Mouse (Mus musculus): Measurements from ENCODE around the gene Nfia. TPM values are rescaled to one million over a fixed set of nuclear protein-coding genes. Genes with fewer than 3 reads are reported as not detected.

Gene Nfia
- polyA plus RNA-seq, 1 experiment from 2014 or later: 17.6 TPM

DNA sequence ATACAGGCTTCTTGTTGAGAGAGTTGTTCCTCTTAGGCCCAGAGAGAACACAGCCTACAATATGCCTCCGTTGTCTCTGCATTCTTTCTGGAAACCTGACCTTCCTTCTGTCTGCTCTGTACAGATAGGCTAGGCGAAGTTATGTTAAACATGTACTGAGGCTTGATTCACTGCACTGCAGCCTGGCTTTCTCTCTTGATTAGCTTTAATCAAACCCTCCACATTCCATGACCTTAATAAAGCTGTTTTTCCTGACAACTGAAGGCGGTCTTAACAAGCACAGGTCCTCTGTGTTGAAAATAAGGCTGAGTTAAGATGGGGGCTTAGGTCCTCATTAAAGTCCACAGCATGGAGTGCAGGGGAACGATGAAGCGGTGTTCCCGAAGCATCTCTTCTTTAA is 54.6 kb downstream of the Nfia start:
- Histone ChIP-seq H3K27ac (peak overlapping the region; percentile 51; the same call in 1 of the 2 replicates), H3K9me3 (peaks cover 5% of the 10 kb centered on the region; the same call in 1 of the 2 replicates), H3K27me3 (ENCODE audit: poor library complexity, severe bottlenecking) (peaks cover 36% of the 10 kb centered on the region), H3K4me1 (peaks cover 56% of the 10 kb centered on the region), H3K36me3 (replicated peaks) (no peaks in the 10 kb centered on the region), H3K4me3 (no peak overlapping the region)
- DNase-seq (ENCODE audit: extremely low spot score, low spot score): no peak
- WGBS: 59% methylated on average over 6 of the region's 6 CpGs

DNA sequence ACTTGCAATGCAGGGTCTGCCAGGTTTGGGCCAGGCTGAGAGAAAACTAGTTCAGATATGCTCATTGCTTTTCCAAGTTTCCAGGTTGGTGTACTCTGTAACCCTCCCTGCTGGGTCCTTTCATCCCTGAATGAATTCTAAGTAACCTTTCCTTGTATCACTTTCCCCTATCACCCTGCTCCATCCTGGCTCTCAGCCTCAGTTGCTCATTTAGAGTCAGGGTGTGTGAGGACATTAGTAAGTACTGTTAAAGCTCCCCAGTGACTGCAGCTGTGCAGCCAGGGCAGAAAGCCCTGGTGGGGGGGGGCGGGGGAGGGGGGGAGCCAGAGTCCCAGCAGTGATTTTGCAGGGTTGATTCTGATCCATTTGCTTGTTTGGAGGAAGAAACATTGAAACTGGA is 56.0 kb downstream of the Nfia start:
- H3K27ac ChIP-seq: no peak overlapping the region
- no peaks in the 10 kb centered on the region for H3K36me3 ChIP-seq (replicated peaks)
- WGBS: 6% methylated on average over 1 of the region's 1 CpGs
- peaks cover 42% of the 10 kb centered on the region for H3K27me3 ChIP-seq (ENCODE audit: poor library complexity, severe bottlenecking)
- no peak for DNase-seq (ENCODE audit: extremely low spot score, low spot score)
- peaks cover 56% of the 10 kb centered on the region for H3K4me1 ChIP-seq
- peaks cover 5% of the 10 kb centered on the region; the same call in 1 of the 2 replicates for H3K9me3 ChIP-seq
- no peak overlapping the region for H3K4me3 ChIP-seq

DNA sequence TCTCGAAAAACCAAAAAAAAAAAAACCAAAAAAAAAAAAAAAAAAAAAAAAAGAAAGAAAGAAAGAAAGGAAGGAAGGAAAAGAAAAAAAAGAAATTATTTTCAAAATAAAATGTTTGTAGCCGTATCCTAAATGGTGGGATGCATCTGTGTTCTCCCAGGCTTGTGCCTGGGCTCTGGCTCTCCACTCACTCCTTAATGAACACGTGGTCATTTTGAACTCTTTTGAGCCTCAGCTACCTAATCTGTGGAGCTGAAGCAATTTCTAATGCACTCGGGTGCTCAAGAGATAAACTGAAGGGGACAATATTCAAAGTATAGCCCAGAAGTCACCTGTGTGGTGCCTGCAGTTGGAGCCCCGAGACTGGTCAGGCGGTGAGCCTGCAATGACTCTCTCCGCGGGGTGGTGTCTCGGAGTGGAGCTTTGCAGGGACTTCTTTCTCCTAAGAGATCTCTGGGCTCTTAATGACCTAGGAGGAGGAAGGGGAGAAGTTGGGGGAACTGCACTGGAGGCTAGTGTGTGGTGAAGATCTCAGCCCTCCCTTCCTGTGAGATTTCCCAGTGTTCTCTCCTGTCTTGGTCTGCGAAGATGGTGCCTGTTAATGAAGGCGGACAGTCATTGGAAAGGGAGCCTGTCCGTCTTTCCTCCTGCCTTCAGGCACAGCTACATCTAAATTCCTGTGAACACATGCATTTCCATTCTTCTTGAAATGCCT is 57.0 kb downstream of the Nfia start:
- Histone ChIP-seq H3K9me3 (peaks cover 5% of the 10 kb centered on the region; the same call in 1 of the 2 replicates), H3K4me1 (peaks cover 50% of the 10 kb centered on the region), H3K27ac (no peak overlapping the region), H3K27me3 (ENCODE audit: poor library complexity, severe bottlenecking) (peaks cover 48% of the 10 kb centered on the region), H3K4me3 (no peak overlapping the region), H3K36me3 (replicated peaks) (no peaks in the 10 kb centered on the region)
- WGBS: 88% methylated on average over 11 of the region's 12 CpGs
- no peak for DNase-seq (ENCODE audit: extremely low spot score, low spot score)

DNA sequence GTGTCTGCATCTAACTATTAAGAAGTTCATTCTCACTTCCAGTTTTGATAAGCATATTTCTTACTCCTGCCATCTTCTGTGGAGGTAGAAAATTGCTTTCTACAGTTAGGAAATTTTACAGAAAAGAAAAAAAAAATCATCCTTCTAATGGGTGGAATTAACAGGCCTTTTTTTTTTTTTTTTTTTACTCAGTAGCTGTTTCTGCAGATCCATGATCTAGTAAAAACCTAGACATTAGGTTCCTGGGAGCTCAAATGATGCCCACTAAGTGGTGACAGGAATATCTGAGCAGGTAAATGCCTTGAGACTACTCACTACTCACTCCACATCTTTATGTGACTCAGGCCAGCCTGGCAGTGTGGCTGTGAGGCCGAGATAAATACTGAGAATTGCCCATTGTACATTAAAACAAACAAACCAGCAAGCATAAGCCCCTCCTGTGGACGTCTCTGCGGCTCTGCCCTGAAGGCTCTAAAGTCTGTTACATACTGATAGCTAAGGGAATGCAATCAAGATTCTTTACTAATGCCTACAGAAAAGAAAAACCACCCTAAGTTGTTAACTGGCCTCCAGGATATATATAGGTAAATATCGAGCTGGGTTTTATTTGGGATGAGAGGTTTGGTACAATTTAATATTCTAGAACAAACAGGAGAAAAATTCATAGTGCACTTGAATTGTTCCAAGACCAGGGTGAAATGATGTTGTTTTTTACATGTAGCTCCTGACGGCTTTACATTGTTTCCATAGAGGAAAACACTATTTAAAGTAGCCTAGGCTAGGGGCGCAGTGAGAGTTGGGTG is 57.7 kb downstream of the Nfia start:
- 70% methylated on average over 6 of the region's 6 CpGs for WGBS
- Histone ChIP-seq H3K27me3 (ENCODE audit: poor library complexity, severe bottlenecking) (peaks cover 56% of the 10 kb centered on the region), H3K27ac (no peak overlapping the region)

DNA sequence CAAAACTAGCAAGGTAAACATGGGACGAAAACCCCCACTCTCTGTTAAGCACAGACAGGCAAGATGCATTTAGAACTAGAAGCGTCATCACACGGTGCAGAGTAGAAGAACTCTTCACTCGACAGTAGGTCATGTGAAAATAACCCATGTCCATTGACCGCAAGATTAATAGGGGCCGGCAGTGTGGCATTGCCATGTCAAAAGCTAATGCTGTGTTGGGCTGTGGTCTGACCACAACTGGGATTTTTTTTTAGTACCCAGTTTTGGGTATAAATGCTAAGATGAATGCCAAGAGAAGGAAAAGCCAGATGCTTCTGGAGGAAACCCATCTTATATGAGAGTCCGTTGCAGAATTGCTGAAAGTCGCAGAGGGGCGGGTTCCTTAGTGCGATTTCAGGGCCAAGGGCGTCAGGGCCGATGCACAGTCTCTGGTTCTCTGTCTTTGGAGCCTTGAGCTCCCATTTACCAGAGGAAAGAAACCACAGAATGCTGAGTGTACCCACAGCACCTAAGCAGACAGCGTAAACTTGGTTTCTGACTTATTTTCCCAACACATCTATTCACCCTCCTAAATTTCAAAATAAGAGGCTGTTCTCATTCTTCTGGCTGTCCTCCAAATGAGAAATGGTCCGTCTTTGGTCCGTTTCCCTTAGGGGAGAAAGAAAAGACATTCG is 58.5 kb downstream of the Nfia start:
- Histone ChIP-seq H3K27ac (no peak overlapping the region), H3K4me3 (no peak overlapping the region), H3K9me3 (peaks cover 5% of the 10 kb centered on the region; the same call in 1 of the 2 replicates), H3K4me1 (peaks cover 34% of the 10 kb centered on the region), H3K27me3 (ENCODE audit: poor library complexity, severe bottlenecking) (peaks cover 64% of the 10 kb centered on the region), H3K36me3 (replicated peaks) (no peaks in the 10 kb centered on the region)
- no peak for DNase-seq (ENCODE audit: extremely low spot score, low spot score)
- 94% methylated on average over 16 of the region's 16 CpGs for WGBS

More for the DNA sequence above, 57.7 kb downstream of the Nfia start:
- peaks cover 5% of the 10 kb centered on the region; the same call in 1 of the 2 replicates for H3K9me3 ChIP-seq
- no peaks in the 10 kb centered on the region for H3K36me3 ChIP-seq (replicated peaks)
- peaks cover 42% of the 10 kb centered on the region for H3K4me1 ChIP-seq
- H3K4me3 ChIP-seq: no peak overlapping the region
- DNase-seq (ENCODE audit: extremely low spot score, low spot score): no peak

DNA sequence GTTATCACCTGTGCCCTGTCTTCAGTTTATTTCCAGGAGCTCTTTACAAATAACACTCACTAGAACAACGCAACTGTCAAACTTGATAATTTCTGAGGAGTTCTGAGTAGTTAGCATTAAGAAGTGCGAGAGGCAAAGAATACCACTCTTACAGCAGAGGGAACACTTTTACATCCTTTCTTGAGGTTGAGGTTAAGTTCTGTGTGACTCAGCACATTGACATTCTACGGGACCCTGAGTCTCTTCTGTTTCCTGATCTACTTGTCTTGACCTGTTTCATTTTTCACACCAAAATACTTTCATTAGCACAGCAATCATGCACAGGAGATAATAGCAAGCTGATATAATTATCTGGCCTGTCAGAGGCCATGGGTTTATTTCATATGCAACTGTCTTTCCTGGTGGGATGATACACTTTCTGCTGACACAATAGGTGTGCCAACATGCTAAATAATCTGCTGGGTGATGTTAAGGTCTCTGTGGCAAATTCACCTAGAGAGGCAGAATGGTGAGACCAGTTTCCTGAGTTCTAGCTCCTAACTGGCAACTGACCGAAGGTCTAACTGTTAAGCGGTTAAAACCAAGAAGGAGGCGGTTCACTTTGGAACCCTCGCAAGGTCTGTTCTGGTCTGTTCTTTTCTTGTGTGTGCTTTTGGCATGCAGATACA is 59.2 kb downstream of the Nfia start:
- peaks cover 71% of the 10 kb centered on the region for H3K27me3 ChIP-seq (ENCODE audit: poor library complexity, severe bottlenecking)
- 95% methylated on average over 7 of the region's 7 CpGs for WGBS
- peaks cover 5% of the 10 kb centered on the region; the same call in 1 of the 2 replicates for H3K9me3 ChIP-seq
- DNase-seq (ENCODE audit: extremely low spot score, low spot score): no peak
- no peak overlapping the region for H3K4me3 ChIP-seq
- no peaks in the 10 kb centered on the region for H3K36me3 ChIP-seq (replicated peaks)
- H3K4me1 ChIP-seq: peaks cover 29% of the 10 kb centered on the region
- H3K27ac ChIP-seq: no peak overlapping the region

DNA sequence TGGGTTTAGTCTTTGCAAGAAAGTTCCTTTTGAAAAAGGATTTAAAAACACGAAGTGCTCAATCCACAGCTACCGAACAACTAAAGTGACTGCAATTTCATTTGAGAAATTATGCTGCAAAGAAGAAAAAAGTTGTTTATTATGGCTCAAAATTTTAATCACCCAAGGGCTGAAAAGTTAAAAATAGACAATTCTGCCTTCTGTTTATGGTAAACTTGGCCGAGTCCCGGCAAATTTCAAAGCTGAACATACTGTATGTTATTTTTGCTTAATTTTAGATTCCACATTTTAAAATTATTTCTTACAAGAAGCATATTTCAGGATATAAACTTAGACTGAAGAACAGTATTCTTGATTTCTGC is 59.7 kb downstream of the Nfia start:
- 95% methylated on average over 4 of the region's 4 CpGs for WGBS
- Histone ChIP-seq H3K4me3 (no peak overlapping the region), H3K36me3 (replicated peaks) (no peaks in the 10 kb centered on the region), H3K4me1 (peaks cover 28% of the 10 kb centered on the region), H3K27ac (no peak overlapping the region), H3K27me3 (ENCODE audit: poor library complexity, severe bottlenecking) (peaks cover 76% of the 10 kb centered on the region), H3K9me3 (peaks cover 5% of the 10 kb centered on the region; the same call in 1 of the 2 replicates)
- no peak for DNase-seq (ENCODE audit: extremely low spot score, low spot score)

DNA sequence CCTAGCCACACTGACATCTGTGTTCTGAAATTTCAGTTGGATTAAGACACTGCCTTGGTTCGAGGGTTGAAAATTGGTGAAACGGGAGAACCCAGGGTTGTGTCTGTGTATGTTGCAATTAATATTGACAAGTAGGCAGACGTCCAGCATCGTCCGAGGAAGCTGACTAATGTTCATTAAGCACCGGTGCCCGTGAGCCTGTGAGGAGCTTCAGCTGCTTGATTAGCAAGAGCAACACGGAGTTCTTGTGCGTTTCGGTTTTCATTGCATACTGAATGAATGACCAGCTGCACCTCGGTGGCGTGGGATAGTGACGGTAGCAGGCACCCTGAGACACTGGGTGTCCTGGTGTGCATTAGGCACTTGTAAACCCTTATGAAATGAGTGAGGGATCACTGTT is 64.3 kb downstream of the Nfia start:
- no peak for DNase-seq (ENCODE audit: extremely low spot score, low spot score)
- WGBS: 79% methylated on average over 13 of the region's 13 CpGs
- Histone ChIP-seq H3K4me1 (peaks cover 46% of the 10 kb centered on the region), H3K4me3 (no peak overlapping the region), H3K9me3 (peaks cover under 1% of the 10 kb centered on the region; the same call in 1 of the 2 replicates), H3K27ac (no peak overlapping the region), H3K27me3 (ENCODE audit: poor library complexity, severe bottlenecking) (peaks cover 88% of the 10 kb centered on the region), H3K36me3 (replicated peaks) (no peaks in the 10 kb centered on the region)

DNA sequence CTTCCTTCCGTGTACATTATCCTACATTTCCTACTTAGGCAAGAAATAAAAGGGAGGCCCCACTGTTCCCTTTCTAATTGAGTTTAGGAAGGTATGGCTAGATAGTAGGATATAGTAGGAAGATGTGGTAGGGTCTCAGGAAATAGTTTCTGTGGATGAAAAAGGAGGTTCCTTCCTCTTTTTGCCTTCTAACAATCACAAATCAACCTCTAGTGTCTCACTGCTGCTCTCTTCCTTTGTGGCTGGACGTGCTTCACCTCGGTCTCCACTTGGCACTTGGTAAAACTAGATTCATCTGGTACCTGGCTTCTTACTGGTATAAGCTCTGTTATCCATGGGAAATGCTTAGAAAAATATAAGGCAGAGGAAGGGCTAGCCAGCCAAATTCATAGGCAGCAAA is 65.2 kb downstream of the Nfia start:
- H3K4me1 ChIP-seq: peaks cover 50% of the 10 kb centered on the region
- H3K9me3 ChIP-seq: no peaks in the 10 kb centered on the region
- H3K27ac ChIP-seq: no peak overlapping the region
- WGBS: 88% methylated on average over 3 of the region's 3 CpGs
- peaks cover 92% of the 10 kb centered on the region for H3K27me3 ChIP-seq (ENCODE audit: poor library complexity, severe bottlenecking)
- no peak for DNase-seq (ENCODE audit: extremely low spot score, low spot score)
- H3K4me3 ChIP-seq: no peak overlapping the region
- H3K36me3 ChIP-seq (replicated peaks): no peaks in the 10 kb centered on the region

DNA sequence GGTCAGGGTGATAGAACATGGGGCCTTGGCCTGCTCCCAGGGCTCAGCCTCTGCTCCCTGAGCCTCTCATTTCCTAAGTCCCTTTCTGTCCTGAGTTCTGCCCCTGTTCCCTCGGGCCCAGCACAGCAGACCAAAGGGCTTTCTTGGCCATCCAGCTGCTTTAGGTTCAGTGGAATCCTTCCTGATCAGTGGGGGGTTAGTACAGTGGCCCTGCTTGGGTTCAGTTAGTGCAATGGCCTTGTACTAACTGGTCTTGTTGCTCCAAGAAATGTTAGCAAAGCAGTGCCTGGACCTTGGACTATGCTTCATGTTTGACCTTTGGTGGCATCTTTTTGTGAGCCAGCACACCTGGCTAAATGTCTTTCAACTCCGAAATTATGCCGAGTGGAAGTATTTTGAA is 66.1 kb downstream of the Nfia start:
- Histone ChIP-seq H3K9me3 (no peaks in the 10 kb centered on the region), H3K4me3 (no peak overlapping the region), H3K27ac (no peak overlapping the region), H3K36me3 (replicated peaks) (no peaks in the 10 kb centered on the region), H3K27me3 (ENCODE audit: poor library complexity, severe bottlenecking) (peaks cover 92% of the 10 kb centered on the region), H3K4me1 (peaks cover 59% of the 10 kb centered on the region)
- no peak for DNase-seq (ENCODE audit: extremely low spot score, low spot score)
- 76% methylated on average over 3 of the region's 3 CpGs for WGBS

DNA sequence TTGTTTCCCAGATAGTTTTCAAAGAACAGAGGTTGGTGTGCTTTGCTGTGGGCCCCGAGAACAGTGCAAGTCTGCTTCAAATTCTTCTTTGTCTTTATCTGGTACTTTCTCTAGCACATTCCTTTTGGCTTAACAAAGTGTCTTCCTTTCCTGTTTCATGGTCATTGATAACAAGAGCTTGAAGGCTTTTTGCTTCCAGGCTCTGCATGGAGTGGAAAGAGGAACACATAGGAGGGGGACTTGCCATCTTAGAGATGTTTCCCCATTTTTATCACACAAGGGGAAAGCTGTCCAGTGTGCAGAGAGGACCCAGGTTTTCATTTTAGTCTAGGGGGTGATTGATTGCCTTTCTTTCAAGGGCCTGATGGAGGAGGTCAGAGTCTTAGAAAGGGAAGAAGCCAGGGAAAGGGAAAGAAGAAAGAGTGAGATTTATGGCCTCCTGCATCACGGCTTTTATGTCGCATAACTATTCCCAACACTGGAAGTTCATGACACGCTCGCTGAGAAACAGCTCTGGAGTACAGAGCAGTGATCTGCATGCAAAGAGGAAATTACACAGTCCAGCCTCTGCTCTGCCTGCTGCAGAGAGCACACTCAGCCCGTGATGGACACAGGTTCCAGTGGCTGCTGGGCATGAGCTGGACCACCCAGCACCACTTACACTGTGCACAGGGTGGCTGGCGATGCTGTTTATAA is 67.0 kb downstream of the Nfia start:
- peak; percentile 27 for DNase-seq (ENCODE audit: extremely low spot score, low spot score)
- Histone ChIP-seq H3K4me3 (no peak overlapping the region; the same call in 1 of the 2 replicates), H3K9me3 (no peaks in the 10 kb centered on the region), H3K27me3 (ENCODE audit: poor library complexity, severe bottlenecking) (peaks cover 83% of the 10 kb centered on the region), H3K4me1 (peaks cover 68% of the 10 kb centered on the region), H3K27ac (peak overlapping the region; percentile 31), H3K36me3 (replicated peaks) (no peaks in the 10 kb centered on the region)
- 55% methylated on average over 7 of the region's 7 CpGs for WGBS

Data from forebrain, embryonic 10.5 days (tissue).